Mouse (Mus musculus): ENCODE data around the gene Elp6. TPM values are rescaled to one million over a fixed set of nuclear protein-coding genes. Genes with fewer than 3 reads are reported as not detected.

Elp6 gene
- polyA plus RNA-seq, 1 experiment: 6.6 TPM

- no peak for TF ChIP-seq POLR2A (IDR thresholded peaks at IDR 0.05; ENCODE audit: borderline replicate concordance, control insufficient read depth, low read depth, low read length)
- TF ChIP-seq CTCF (IDR thresholded peaks at IDR 0.05; ENCODE audit: control insufficient read depth, insufficient read depth, low read length): no peak
- Histone ChIP-seq H3K27ac (ENCODE audit: control insufficient read depth, insufficient read depth, low read depth, low read length, poor library complexity) (no peak overlapping the region), H3K4me1 (ENCODE audit: control insufficient read depth, insufficient read depth, low read length) (no peaks in the 10 kb centered on the region), H3K4me3 (replicated peaks; ENCODE audit: control insufficient read depth, low read depth, low read length) (no peak overlapping the region)
- WGBS: 47% methylated on average over 4 of the region's 4 CpGs
Measured at GRCm38 (mm10) chr9:110273507-110273906, 31.5 kb upstream of the Elp6 start.

GRCm38 (mm10) chr9:110275882-110276281 lies 29.1 kb upstream of the Elp6 start:
- no peak overlapping the region for H3K4me3 ChIP-seq (replicated peaks; ENCODE audit: control insufficient read depth, low read depth, low read length)

GRCm38 (mm10) chr9:110277431-110277881 lies 27.5 kb upstream of the Elp6 start:
- H3K27ac ChIP-seq (ENCODE audit: control insufficient read depth, insufficient read depth, low read depth, low read length, poor library complexity): no peak overlapping the region
- no peak for TF ChIP-seq POLR2A (IDR thresholded peaks at IDR 0.05; ENCODE audit: borderline replicate concordance, control insufficient read depth, low read depth, low read length)
- TF ChIP-seq CTCF (IDR thresholded peaks at IDR 0.05; ENCODE audit: control insufficient read depth, insufficient read depth, low read length): no peak
- 68% methylated on average over 8 of the region's 8 CpGs for WGBS
- H3K4me3 ChIP-seq (replicated peaks; ENCODE audit: control insufficient read depth, low read depth, low read length): no peak overlapping the region
- H3K4me1 ChIP-seq (ENCODE audit: control insufficient read depth, insufficient read depth, low read length): no peaks in the 10 kb centered on the region

More at GRCm38 (mm10) chr9:110275882-110276281, 29.1 kb upstream of the Elp6 start:
- no peak overlapping the region for H3K27ac ChIP-seq (ENCODE audit: control insufficient read depth, insufficient read depth, low read depth, low read length, poor library complexity)
- WGBS: 78% methylated on average over 5 of the region's 5 CpGs
- no peak for TF ChIP-seq POLR2A (IDR thresholded peaks at IDR 0.05; ENCODE audit: borderline replicate concordance, control insufficient read depth, low read depth, low read length)
- no peak for TF ChIP-seq CTCF (IDR thresholded peaks at IDR 0.05; ENCODE audit: control insufficient read depth, insufficient read depth, low read length)
- no peaks in the 10 kb centered on the region for H3K4me1 ChIP-seq (ENCODE audit: control insufficient read depth, insufficient read depth, low read length)

GRCm38 (mm10) chr9:110284075-110284697 lies 20.8 kb upstream of the Elp6 start:
- Histone ChIP-seq H3K4me1 (ENCODE audit: control insufficient read depth, insufficient read depth, low read length) (no peaks in the 10 kb centered on the region), H3K27ac (ENCODE audit: control insufficient read depth, insufficient read depth, low read depth, low read length, poor library complexity) (no peak overlapping the region), H3K4me3 (replicated peaks; ENCODE audit: control insufficient read depth, low read depth, low read length) (no peak overlapping the region)
- TF ChIP-seq CTCF (IDR thresholded peaks at IDR 0.05; ENCODE audit: control insufficient read depth, insufficient read depth, low read length) (no peak), POLR2A (IDR thresholded peaks at IDR 0.05; ENCODE audit: borderline replicate concordance, control insufficient read depth, low read depth, low read length) (no peak)
- WGBS: 83% methylated on average over 10 of the region's 10 CpGs

GRCm38 (mm10) chr9:110287321-110287924 lies 17.6 kb upstream of the Elp6 start:
- no peak for TF ChIP-seq POLR2A (IDR thresholded peaks at IDR 0.05; ENCODE audit: borderline replicate concordance, control insufficient read depth, low read depth, low read length)
- TF ChIP-seq CTCF (IDR thresholded peaks at IDR 0.05; ENCODE audit: control insufficient read depth, insufficient read depth, low read length): no peak

GRCm38 (mm10) chr9:110293254-110293718 lies 11.7 kb upstream of the Elp6 start:
- H3K27ac ChIP-seq (ENCODE audit: control insufficient read depth, insufficient read depth, low read depth, low read length, poor library complexity): no peak overlapping the region
- H3K4me1 ChIP-seq (ENCODE audit: control insufficient read depth, insufficient read depth, low read length): no peaks in the 10 kb centered on the region
- 84% methylated on average over 12 of the region's 12 CpGs for WGBS
- no peak for TF ChIP-seq POLR2A (IDR thresholded peaks at IDR 0.05; ENCODE audit: borderline replicate concordance, control insufficient read depth, low read depth, low read length)
- no peak for TF ChIP-seq CTCF (IDR thresholded peaks at IDR 0.05; ENCODE audit: control insufficient read depth, insufficient read depth, low read length)
- no peak overlapping the region for H3K4me3 ChIP-seq (replicated peaks; ENCODE audit: control insufficient read depth, low read depth, low read length)

More at GRCm38 (mm10) chr9:110287321-110287924, 17.6 kb upstream of the Elp6 start:
- H3K4me3 ChIP-seq (replicated peaks; ENCODE audit: control insufficient read depth, low read depth, low read length): no peak overlapping the region
- no peak overlapping the region for H3K27ac ChIP-seq (ENCODE audit: control insufficient read depth, insufficient read depth, low read depth, low read length, poor library complexity)
- H3K4me1 ChIP-seq (ENCODE audit: control insufficient read depth, insufficient read depth, low read length): no peaks in the 10 kb centered on the region
- whole genome bisulfite sequencing: 81% methylated on average over 7 of the region's 7 CpGs

- no peaks in the 10 kb centered on the region for H3K4me1 ChIP-seq (ENCODE audit: control insufficient read depth, insufficient read depth, low read length)
- H3K4me3 ChIP-seq (replicated peaks; ENCODE audit: control insufficient read depth, low read depth, low read length): no peak overlapping the region
- TF ChIP-seq POLR2A (IDR thresholded peaks at IDR 0.05; ENCODE audit: borderline replicate concordance, control insufficient read depth, low read depth, low read length) (no peak), CTCF (IDR thresholded peaks at IDR 0.05; ENCODE audit: control insufficient read depth, insufficient read depth, low read length) (no peak)
- H3K27ac ChIP-seq (ENCODE audit: control insufficient read depth, insufficient read depth, low read depth, low read length, poor library complexity): no peak overlapping the region
- 89% methylated on average over 13 of the region's 13 CpGs for WGBS
Measured at GRCm38 (mm10) chr9:110293873-110294415, 11.0 kb upstream of the Elp6 start.

- WGBS: 45% methylated on average over 3 of the region's 3 CpGs
- no peaks in the 10 kb centered on the region for H3K4me1 ChIP-seq (ENCODE audit: control insufficient read depth, insufficient read depth, low read length)
- no peak overlapping the region for H3K4me3 ChIP-seq (replicated peaks; ENCODE audit: control insufficient read depth, low read depth, low read length)
- H3K27ac ChIP-seq (ENCODE audit: control insufficient read depth, insufficient read depth, low read depth, low read length, poor library complexity): no peak overlapping the region
- TF ChIP-seq CTCF (IDR thresholded peaks at IDR 0.05; ENCODE audit: control insufficient read depth, insufficient read depth, low read length): no peak
- no peak for TF ChIP-seq POLR2A (IDR thresholded peaks at IDR 0.05; ENCODE audit: borderline replicate concordance, control insufficient read depth, low read depth, low read length)
Measured at GRCm38 (mm10) chr9:110294786-110295185, 10.2 kb upstream of the Elp6 start.

All from bone marrow, adult 2 months (tissue).